Mouse (Mus musculus) kidney, adult 2 months (tissue): ENCODE results near the gene Tmx2.

ENCODE experiments used
- CTCF ChIP-seq: fragments of 200-500 bp; conservative IDR thresholded peaks from 2 replicates; pipeline ENCODE4 v1.5.1; 2011; ENCODE audit warnings: low read depth, mild to moderate bottlenecking, control low read depth, low read length, moderate library complexity, mixed read lengths; ENCODE audit not compliant: insufficient read depth, insufficient read length
- POLR2A ChIP-seq: fragments of 200-500 bp; IDR thresholded peaks from one replicate; pipeline ENCODE4 v1.6.1; 2011; ENCODE audit warnings: low read depth, low read length, control low read depth

DNA sequence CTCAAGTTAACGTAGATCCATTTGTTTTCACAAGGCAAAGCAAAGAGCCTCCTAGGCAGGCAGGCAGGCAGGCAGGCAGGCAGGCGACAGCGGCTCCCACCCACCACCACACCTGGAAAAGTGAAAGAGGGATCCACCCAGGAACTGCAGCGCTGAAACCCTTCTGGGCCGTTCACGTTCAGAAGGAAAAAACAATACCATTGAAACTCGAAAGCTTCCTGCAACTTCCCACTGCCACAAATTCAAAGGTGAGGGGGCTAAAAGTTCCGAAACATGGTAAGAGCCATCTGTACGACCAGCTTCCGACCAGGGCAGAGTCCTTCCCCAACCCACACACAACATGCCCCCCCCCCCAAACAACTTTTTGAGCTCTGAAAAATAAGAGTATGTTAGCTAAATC, 29.3 kb downstream of the Tmx2 start:
- TF ChIP-seq CTCF (no peak), POLR2A (no peak)
